In genomic region chr3:28091741-28092140, GRCm38 (mm10) we compare ENCODE assay signal across 17 mouse cellular contexts.
"Had no signal": no experiment of that assay in that cellular context is flagged by ENCODE, and none has a peak within 500 bp of the region (broad histone marks: within the 10 kb centered on the region; RNA-seq: fewer than 3 reads in every experiment).

No protein-coding gene starts in this region.

- H3K27me3 ChIP-seq: limb, embryonic 15.5 days; liver, embryonic 12.5 days; megakaryocyte, embryonic 14.5 days; midbrain, embryonic 15.5 days; neural tube, embryonic 12.5 days had no signal

- H3K9ac ChIP-seq: limb, embryonic 15.5 days; liver, embryonic 12.5 days; lung, embryonic 14.5 days; midbrain, embryonic 15.5 days; neural tube, embryonic 12.5 days had no signal

- H3K4me3 ChIP-seq: limb, embryonic 15.5 days; liver, embryonic 12.5 days; megakaryocyte, embryonic 14.5 days; midbrain, embryonic 15.5 days; neural tube, embryonic 12.5 days had no signal

- H3K27ac ChIP-seq: kidney, postnatal 0 days; limb, embryonic 15.5 days; liver, embryonic 12.5 days; midbrain, embryonic 15.5 days; neural tube, embryonic 12.5 days had no signal

- ATAC-seq: liver, embryonic 12.5 days; midbrain, embryonic 15.5 days had no signal

- H3K4me1 ChIP-seq: limb, embryonic 15.5 days; liver, embryonic 12.5 days; megakaryocyte, embryonic 14.5 days; midbrain, embryonic 15.5 days; neural tube, embryonic 12.5 days had no signal

- DNase-seq: kidney, postnatal 36 days; layer of hippocampus, adult 9-11 months; layer of hippocampus, postnatal 36 days; lung, embryonic 14.5 days; lung, postnatal 10 days; lung, postnatal 4 days; retina, postnatal 1 day; right cerebral cortex, postnatal 4 days; spleen, adult 18-20 months; thymus, postnatal 4 days had no signal

- H3K9me3 ChIP-seq: limb, embryonic 15.5 days; liver, embryonic 12.5 days; megakaryocyte, embryonic 14.5 days; midbrain, embryonic 15.5 days; neural tube, embryonic 12.5 days had no signal

- H3K4me2 ChIP-seq: limb, embryonic 15.5 days; liver, embryonic 12.5 days; lung, embryonic 14.5 days; midbrain, embryonic 11.5 days; midbrain, embryonic 15.5 days; neural tube, embryonic 12.5 days had no signal

- H3K36me3 ChIP-seq: limb, embryonic 15.5 days; liver, embryonic 12.5 days; midbrain, embryonic 15.5 days; neural tube, embryonic 12.5 days had no signal
